Mouse (Mus musculus): Measurements from ENCODE around the gene Gm49711.

DNA sequence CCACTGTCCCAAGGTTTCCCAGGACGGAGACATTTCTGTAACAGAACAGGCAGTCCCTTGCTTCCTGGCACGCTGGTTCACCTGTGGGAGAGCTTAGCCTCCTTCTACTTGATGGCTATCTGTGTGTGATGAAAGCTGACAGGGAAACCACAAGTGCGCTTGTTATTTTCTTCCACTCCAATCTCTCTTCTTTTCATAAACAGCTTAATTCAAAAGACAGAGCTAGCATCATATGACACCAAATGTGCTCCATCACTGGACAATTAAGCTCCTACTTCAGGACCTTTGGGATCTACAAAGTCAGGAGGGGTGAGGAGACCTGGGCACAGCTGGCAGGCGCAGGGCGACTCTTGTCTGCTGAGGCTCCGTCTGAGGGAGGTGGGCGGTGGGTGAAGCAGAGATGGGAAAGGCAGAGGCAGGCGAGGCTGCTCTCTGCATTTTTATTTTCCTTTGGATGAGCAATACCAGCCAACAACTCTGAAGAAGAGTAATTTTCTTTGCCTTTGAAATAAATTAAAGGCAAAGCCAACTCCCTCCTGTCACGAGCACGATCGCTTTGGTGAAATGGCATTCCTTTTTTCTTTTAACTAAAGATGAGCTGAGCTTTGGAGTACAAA, 76.1 kb downstream of the Gm49711 start:
- TF ChIP-seq POLR2A (IDR thresholded peaks at IDR 0.05; ENCODE audit: low read depth, low read length), result no peak
- TF ChIP-seq CTCF (IDR thresholded peaks at IDR 0.05; ENCODE audit: borderline replicate concordance, insufficient read depth, low read length), result no peak

All from embryonic fibroblast, embryonic 13.5 days (primary cell).